Mouse (Mus musculus): ENCODE results near the gene Tmem211. TPM values are rescaled to one million over a fixed set of nuclear protein-coding genes. Genes with fewer than 3 reads are reported as not detected.

Tmem211 gene
- polyA plus RNA-seq, 1 experiment from 2014 or later, result not detected

DNA sequence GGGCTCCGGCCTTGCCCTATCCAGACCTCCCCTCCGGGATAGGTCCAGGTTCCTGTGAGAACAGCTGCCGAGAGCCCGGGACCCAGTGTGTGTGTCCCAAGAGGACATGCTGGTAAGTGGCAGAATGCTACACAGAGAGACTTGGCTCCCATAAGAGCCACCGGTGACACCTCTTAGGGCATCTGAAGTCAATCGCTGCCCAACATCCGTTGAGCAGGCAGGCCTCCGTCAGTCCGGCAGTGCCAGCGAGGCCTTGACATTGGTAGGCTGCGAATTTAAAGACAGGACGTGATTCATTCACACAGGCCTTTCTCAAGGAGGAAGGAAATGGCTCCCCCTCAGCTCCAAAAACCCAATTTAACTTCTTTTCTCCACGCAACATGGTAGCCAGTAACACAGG is 16.8 kb upstream of the Tmem211 start:
- no peak overlapping the region for H3K4me3 ChIP-seq (ENCODE audit: low read depth, low read length)
- H3K36me3 ChIP-seq (ENCODE audit: insufficient read depth, low read length), result no peaks in the 10 kb centered on the region
- DNase-seq (ENCODE audit: low spot score) (no peak), ATAC-seq (peak; percentile 21)
- peak overlapping the region; percentile 87 for H3K27ac ChIP-seq (ENCODE audit: low read length)
- no peaks in the 10 kb centered on the region for H3K9me3 ChIP-seq (ENCODE audit: low read length)
- H3K4me2 ChIP-seq (replicated peaks; ENCODE audit: low read depth, low read length), result no peak overlapping the region
- H3K4me1 ChIP-seq (ENCODE audit: insufficient read depth, low read depth, low read length), result peaks cover 8% of the 10 kb centered on the region; the same call in 1 of the 2 replicates
- no peak for TF ChIP-seq CTCF (IDR thresholded peaks at IDR 0.05)
- no peak for TF ChIP-seq EP300 (IDR thresholded peaks at IDR 0.05)
- no peaks in the 10 kb centered on the region for H3K27me3 ChIP-seq (replicated peaks; ENCODE audit: insufficient read depth, low read length)
- WGBS, result 45% methylated on average over 13 of the region's 13 CpGs
- H3K9ac ChIP-seq (replicated peaks; ENCODE audit: low read depth), result no peak overlapping the region

DNA sequence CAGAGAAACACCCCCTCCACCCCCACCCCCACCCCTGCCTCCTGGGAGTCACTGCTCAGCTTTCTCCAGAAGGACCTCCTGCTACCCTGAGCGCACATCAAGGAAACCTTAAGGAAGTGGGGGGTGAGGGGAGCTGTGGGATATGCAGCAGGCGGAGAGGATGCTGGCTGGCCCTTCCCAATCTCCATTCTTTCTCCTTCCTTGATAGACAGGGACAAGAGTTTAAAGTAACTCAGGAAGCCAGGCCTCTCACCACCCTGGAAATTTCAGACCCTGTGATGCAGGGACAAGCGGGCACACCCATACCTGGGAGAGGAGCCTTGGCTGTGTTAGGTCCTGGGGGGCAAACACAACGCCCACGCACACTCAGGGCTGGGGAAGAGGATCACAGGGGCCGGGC is 16.4 kb upstream of the Tmem211 start:
- ATAC-seq, result peak; percentile 47
- no peak for TF ChIP-seq EP300 (IDR thresholded peaks at IDR 0.05)
- no peak for TF ChIP-seq CTCF (IDR thresholded peaks at IDR 0.05)
- no peaks in the 10 kb centered on the region for H3K36me3 ChIP-seq (ENCODE audit: insufficient read depth, low read length)
- WGBS, result 61% methylated on average over 6 of the region's 6 CpGs
- peak; percentile 62 for DNase-seq (ENCODE audit: low spot score)
- no peaks in the 10 kb centered on the region for H3K27me3 ChIP-seq (replicated peaks; ENCODE audit: insufficient read depth, low read length)
- no peak overlapping the region for H3K4me3 ChIP-seq (ENCODE audit: low read depth, low read length)
- H3K9ac ChIP-seq (replicated peaks; ENCODE audit: low read depth), result no peak overlapping the region
- peak overlapping the region; percentile 87 for H3K27ac ChIP-seq (ENCODE audit: low read length)
- H3K9me3 ChIP-seq (ENCODE audit: low read length), result no peaks in the 10 kb centered on the region
- H3K4me1 ChIP-seq (ENCODE audit: insufficient read depth, low read depth, low read length), result peaks cover 8% of the 10 kb centered on the region; the same call in 1 of the 2 replicates
- no peak overlapping the region for H3K4me2 ChIP-seq (replicated peaks; ENCODE audit: low read depth, low read length)

DNA sequence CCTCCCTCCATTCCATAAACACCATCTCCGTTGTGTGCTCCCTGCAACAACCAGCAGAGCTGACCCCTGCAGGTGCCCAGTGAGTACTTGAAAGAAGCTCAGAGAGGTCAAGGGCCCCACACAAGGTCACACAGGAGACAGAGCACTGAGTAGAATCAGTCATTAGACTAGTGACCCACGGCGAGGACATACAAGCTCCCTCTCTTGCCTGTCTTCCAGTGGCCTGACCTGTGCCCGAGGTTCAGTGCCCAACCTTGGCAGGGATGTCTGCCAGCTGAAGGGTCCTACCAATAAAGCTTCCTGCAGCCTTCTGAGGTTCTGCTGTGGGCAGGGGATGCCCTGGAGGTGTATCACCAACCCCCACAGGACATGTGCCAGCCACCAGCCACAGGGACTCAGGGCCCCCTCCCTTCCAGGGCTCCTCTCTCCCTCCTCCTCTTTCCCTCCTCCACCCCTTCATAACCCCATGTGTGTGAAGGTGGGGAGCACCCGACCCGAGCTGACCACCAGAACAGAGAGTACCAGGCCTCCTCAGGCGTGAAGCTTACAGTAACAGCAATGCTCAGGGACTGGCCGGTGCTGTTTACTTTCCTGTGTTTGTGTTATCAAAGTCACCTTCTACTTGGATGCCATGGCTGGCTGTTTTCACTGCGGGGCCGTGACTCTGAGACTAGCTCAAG is 14.4 kb upstream of the Tmem211 start:
- Histone ChIP-seq H3K4me3 (ENCODE audit: low read depth, low read length) (no peak overlapping the region), H3K9ac (replicated peaks; ENCODE audit: low read depth) (no peak overlapping the region), H3K4me1 (ENCODE audit: insufficient read depth, low read depth, low read length) (peaks cover 6% of the 10 kb centered on the region; the same call in 1 of the 2 replicates), H3K27ac (ENCODE audit: low read length) (no peak overlapping the region), H3K4me2 (replicated peaks; ENCODE audit: low read depth, low read length) (no peak overlapping the region), H3K9me3 (ENCODE audit: low read length) (no peaks in the 10 kb centered on the region), H3K36me3 (ENCODE audit: insufficient read depth, low read length) (no peaks in the 10 kb centered on the region), H3K27me3 (replicated peaks; ENCODE audit: insufficient read depth, low read length) (no peaks in the 10 kb centered on the region)
- DNase-seq (ENCODE audit: low spot score) (no peak), ATAC-seq (no peak)
- TF ChIP-seq CTCF (IDR thresholded peaks at IDR 0.05), result no peak
- TF ChIP-seq EP300 (IDR thresholded peaks at IDR 0.05), result no peak
- WGBS, result 47% methylated on average over 10 of the region's 10 CpGs

DNA sequence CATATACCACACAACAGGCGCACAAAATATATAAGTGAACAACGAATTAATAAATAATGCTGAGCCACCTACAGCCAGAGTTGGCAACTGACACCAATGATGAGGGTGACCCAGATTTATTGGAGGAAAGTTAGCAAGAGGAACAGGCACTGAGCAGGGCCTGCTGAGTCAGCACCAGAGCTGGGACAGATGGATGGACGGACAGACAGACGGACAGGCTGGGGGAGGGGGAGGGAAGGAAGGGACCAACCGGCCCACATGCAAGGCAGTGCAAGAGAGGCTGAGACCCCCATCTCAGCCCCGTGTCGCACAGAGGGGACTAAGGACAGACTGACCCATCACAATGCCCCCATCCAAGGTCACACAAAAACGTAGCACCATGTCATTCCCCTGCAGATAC is 12.7 kb upstream of the Tmem211 start:
- DNase-seq (ENCODE audit: low spot score) (no peak), ATAC-seq (no peak)
- Histone ChIP-seq H3K36me3 (ENCODE audit: insufficient read depth, low read length) (no peaks in the 10 kb centered on the region), H3K4me3 (ENCODE audit: low read depth, low read length) (no peak overlapping the region), H3K9ac (replicated peaks; ENCODE audit: low read depth) (no peak overlapping the region), H3K27ac (ENCODE audit: low read length) (no peak overlapping the region), H3K27me3 (replicated peaks; ENCODE audit: insufficient read depth, low read length) (no peaks in the 10 kb centered on the region), H3K4me2 (replicated peaks; ENCODE audit: low read depth, low read length) (no peak overlapping the region), H3K9me3 (ENCODE audit: low read length) (no peaks in the 10 kb centered on the region), H3K4me1 (ENCODE audit: insufficient read depth, low read depth, low read length) (peaks cover 5% of the 10 kb centered on the region; the same call in 1 of the 2 replicates)
- TF ChIP-seq EP300 (IDR thresholded peaks at IDR 0.05), result no peak
- no peak for TF ChIP-seq CTCF (IDR thresholded peaks at IDR 0.05)
- 68% methylated on average over 8 of the region's 8 CpGs for WGBS

DNA sequence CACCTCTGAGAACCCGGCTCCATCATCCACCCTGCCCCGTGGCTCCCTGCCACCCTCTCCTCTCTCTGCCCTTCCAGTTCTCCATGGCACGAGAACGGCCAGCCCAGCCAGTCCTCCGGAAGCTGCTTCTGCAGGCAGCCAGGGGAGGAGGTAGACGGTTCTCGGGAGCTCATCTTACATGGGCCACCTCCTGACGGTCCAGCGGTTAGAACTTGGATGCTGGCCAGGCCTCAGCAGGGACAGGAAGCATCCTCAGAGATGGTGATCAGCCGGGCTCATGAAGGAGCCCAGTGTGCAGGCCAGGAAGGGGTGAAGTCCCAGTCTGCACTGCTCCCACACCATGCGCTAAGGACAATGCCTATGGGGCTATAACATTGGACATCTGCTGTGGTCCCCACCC is 12.3 kb upstream of the Tmem211 start:
- Histone ChIP-seq H3K4me1 (ENCODE audit: insufficient read depth, low read depth, low read length) (peaks cover 3% of the 10 kb centered on the region; the same call in 1 of the 2 replicates), H3K9me3 (ENCODE audit: low read length) (no peaks in the 10 kb centered on the region), H3K36me3 (ENCODE audit: insufficient read depth, low read length) (no peaks in the 10 kb centered on the region), H3K27ac (ENCODE audit: low read length) (no peak overlapping the region), H3K4me2 (replicated peaks; ENCODE audit: low read depth, low read length) (no peak overlapping the region), H3K4me3 (ENCODE audit: low read depth, low read length) (no peak overlapping the region), H3K9ac (replicated peaks; ENCODE audit: low read depth) (no peak overlapping the region), H3K27me3 (replicated peaks; ENCODE audit: insufficient read depth, low read length) (no peaks in the 10 kb centered on the region)
- ATAC-seq (peak; percentile 45), DNase-seq (ENCODE audit: low spot score) (peak; percentile 42)
- TF ChIP-seq CTCF (IDR thresholded peaks at IDR 0.05) (peak; percentile 6; the same call in 1 of the 2 replicates), EP300 (IDR thresholded peaks at IDR 0.05) (no peak)
- 40% methylated on average over 11 of the region's 11 CpGs for WGBS

DNA sequence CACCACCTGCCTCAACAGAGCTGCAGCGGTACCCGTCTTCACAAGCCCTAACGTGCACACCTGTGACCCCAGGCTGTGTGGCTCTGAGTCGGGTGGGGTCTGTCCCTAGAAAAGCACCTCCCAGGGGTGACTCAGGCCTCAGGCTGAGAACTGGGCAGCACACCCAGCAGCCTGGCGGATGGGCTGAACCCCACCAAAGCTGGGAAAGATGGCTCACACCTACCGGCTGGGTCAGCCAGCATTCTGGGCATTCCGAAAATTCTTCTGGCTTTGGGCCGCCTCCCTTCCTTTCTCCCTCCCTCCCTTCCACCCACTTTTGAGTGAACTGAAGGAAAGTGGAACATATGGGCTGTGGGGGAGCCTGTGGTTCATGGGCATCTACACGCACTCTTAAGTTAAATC is 11.1 kb upstream of the Tmem211 start:
- TF ChIP-seq EP300 (IDR thresholded peaks at IDR 0.05) (no peak), CTCF (IDR thresholded peaks at IDR 0.05) (no peak)
- H3K4me2 ChIP-seq (replicated peaks; ENCODE audit: low read depth, low read length), result no peak overlapping the region
- H3K27me3 ChIP-seq (replicated peaks; ENCODE audit: insufficient read depth, low read length), result no peaks in the 10 kb centered on the region
- H3K9ac ChIP-seq (replicated peaks; ENCODE audit: low read depth), result no peak overlapping the region
- H3K36me3 ChIP-seq (ENCODE audit: insufficient read depth, low read length), result no peaks in the 10 kb centered on the region
- H3K9me3 ChIP-seq (ENCODE audit: low read length), result no peaks in the 10 kb centered on the region
- H3K27ac ChIP-seq (ENCODE audit: low read length), result no peak overlapping the region
- H3K4me3 ChIP-seq (ENCODE audit: low read depth, low read length), result no peak overlapping the region
- ATAC-seq (peak; percentile 25; the same call in 1 of the 2 replicates), DNase-seq (ENCODE audit: low spot score) (no peak)
- no peaks in the 10 kb centered on the region for H3K4me1 ChIP-seq (ENCODE audit: insufficient read depth, low read depth, low read length)
- 63% methylated on average over 9 of the region's 9 CpGs for WGBS
